Mouse (Mus musculus): Measurements from ENCODE around the gene Nf2. TPM values are rescaled to one million over a fixed set of nuclear protein-coding genes. Genes with fewer than 3 reads are reported as not detected.
A peak's percentile ranks its signal among the peaks of the same experiment; 100 is the strongest.
"Not testable (repeated sequence)": the region's sequence is repeated elsewhere in the genome, so short reads cannot be mapped to it uniquely, and the experiment has no call there.

Gene Nf2
- polyA plus RNA-seq, 1 experiment from 2014 or later: 70.2 TPM

GRCm38 (mm10) chr11:4804921-4805562 lies 44.3 kb downstream of the Nf2 start:
- Histone ChIP-seq H3K4me3 (no peak overlapping the region), H3K36me3 (peaks cover 10% of the 10 kb centered on the region; the same call in 1 of the 2 replicates), H3K9me3 (no peaks in the 10 kb centered on the region), H3K4me2 (no peak overlapping the region), H3K27ac (replicated peaks) (no peak overlapping the region), H3K4me1 (replicated peaks) (peaks cover 27% of the 10 kb centered on the region), H3K9ac (no peak overlapping the region), H3K27me3 (no peaks in the 10 kb centered on the region)
- 89% methylated on average over 6 of the region's 6 CpGs for WGBS
- ATAC-seq (ENCODE audit: low read depth): no peak

GRCm38 (mm10) chr11:4803951-4804350 lies 45.4 kb downstream of the Nf2 start:
- WGBS: 29% methylated on average over 7 of the region's 7 CpGs
- ATAC-seq (ENCODE audit: low read depth): no peak; the same call in 1 of the 2 replicates

GRCm38 (mm10) chr11:4803426-4803825 lies 45.9 kb downstream of the Nf2 start:
- H3K27ac ChIP-seq (replicated peaks): peak overlapping the region; percentile 53
- H3K36me3 ChIP-seq: peaks cover 19% of the 10 kb centered on the region; the same call in 1 of the 2 replicates
- no peaks in the 10 kb centered on the region for H3K9me3 ChIP-seq
- H3K4me3 ChIP-seq: no peak overlapping the region
- ATAC-seq (ENCODE audit: low read depth): no peak; the same call in 1 of the 2 replicates
- no peak overlapping the region for H3K4me2 ChIP-seq
- no peaks in the 10 kb centered on the region for H3K27me3 ChIP-seq
- no peak overlapping the region for H3K9ac ChIP-seq
- peaks cover 27% of the 10 kb centered on the region for H3K4me1 ChIP-seq (replicated peaks)
- 25% methylated on average over 7 of the region's 7 CpGs for WGBS

More at GRCm38 (mm10) chr11:4803951-4804350, 45.4 kb downstream of the Nf2 start:
- no peaks in the 10 kb centered on the region for H3K9me3 ChIP-seq
- H3K27ac ChIP-seq (replicated peaks): peak overlapping the region; percentile 53; the same call in 1 of the 2 replicates
- H3K9ac ChIP-seq: no peak overlapping the region
- H3K4me3 ChIP-seq: no peak overlapping the region
- peaks cover 16% of the 10 kb centered on the region; the same call in 1 of the 2 replicates for H3K36me3 ChIP-seq
- no peak overlapping the region for H3K4me2 ChIP-seq
- H3K27me3 ChIP-seq: no peaks in the 10 kb centered on the region
- peaks cover 27% of the 10 kb centered on the region for H3K4me1 ChIP-seq (replicated peaks)

GRCm38 (mm10) chr11:4803008-4803407 lies 46.3 kb downstream of the Nf2 start:
- Histone ChIP-seq H3K27ac (replicated peaks) (peak overlapping the region; percentile 53), H3K4me1 (replicated peaks) (peaks cover 27% of the 10 kb centered on the region)
- peak; percentile 89 for ATAC-seq (ENCODE audit: low read depth)

GRCm38 (mm10) chr11:4802401-4802800 lies 46.9 kb downstream of the Nf2 start:
- H3K4me1 ChIP-seq (replicated peaks): peaks cover 27% of the 10 kb centered on the region
- H3K9ac ChIP-seq; H3K27ac ChIP-seq (replicated peaks); H3K9me3 ChIP-seq; H3K4me3 ChIP-seq; H3K4me2 ChIP-seq; H3K27me3 ChIP-seq; ATAC-seq (ENCODE audit: low read depth): not testable (repeated sequence)
- peaks cover 27% of the 10 kb centered on the region; the same call in 1 of the 2 replicates for H3K36me3 ChIP-seq
- WGBS: 94% methylated on average over 2 of the region's 2 CpGs

More at GRCm38 (mm10) chr11:4803008-4803407, 46.3 kb downstream of the Nf2 start:
- peaks cover 21% of the 10 kb centered on the region; the same call in 1 of the 2 replicates for H3K36me3 ChIP-seq
- H3K4me3 ChIP-seq: no peak overlapping the region
- no peak overlapping the region for H3K4me2 ChIP-seq
- H3K9me3 ChIP-seq: no peaks in the 10 kb centered on the region
- H3K9ac ChIP-seq: no peak overlapping the region
- 27% methylated on average over 9 of the region's 9 CpGs for WGBS
- H3K27me3 ChIP-seq: no peaks in the 10 kb centered on the region

- H3K36me3 ChIP-seq: peaks cover 34% of the 10 kb centered on the region; the same call in 1 of the 2 replicates
- no peaks in the 10 kb centered on the region for H3K27me3 ChIP-seq
- no peak overlapping the region for H3K9ac ChIP-seq
- 55% methylated on average over 4 of the region's 4 CpGs for WGBS
- H3K4me2 ChIP-seq: no peak overlapping the region
- no peak overlapping the region for H3K4me3 ChIP-seq
- H3K27ac ChIP-seq (replicated peaks): no peak overlapping the region
- peaks cover 16% of the 10 kb centered on the region for H3K4me1 ChIP-seq (replicated peaks)
- H3K9me3 ChIP-seq: no peaks in the 10 kb centered on the region
- ATAC-seq (ENCODE audit: low read depth): no peak
Measured at GRCm38 (mm10) chr11:4800654-4801053, 48.7 kb downstream of the Nf2 start.

- Histone ChIP-seq H3K27ac (replicated peaks) (0 out of 2 replicates have a peak overlapping the region, but pooled peaks have one; percentile 14), H3K4me2 (no peak overlapping the region), H3K9ac (no peak overlapping the region), H3K4me3 (no peak overlapping the region), H3K9me3 (no peaks in the 10 kb centered on the region), H3K27me3 (no peaks in the 10 kb centered on the region), H3K36me3 (peaks cover 47% of the 10 kb centered on the region), H3K4me1 (replicated peaks) (peaks cover 17% of the 10 kb centered on the region)
- WGBS: 10% methylated on average over 3 of the region's 3 CpGs
- no peak for ATAC-seq (ENCODE audit: low read depth)
Measured at GRCm38 (mm10) chr11:4793006-4793405, 56.3 kb downstream of the Nf2 start.

GRCm38 (mm10) chr11:4791549-4791948 lies 57.8 kb downstream of the Nf2 start:
- Histone ChIP-seq H3K27me3 (no peaks in the 10 kb centered on the region), H3K9me3 (no peaks in the 10 kb centered on the region), H3K9ac (no peak overlapping the region), H3K4me1 (replicated peaks) (peaks cover 17% of the 10 kb centered on the region), H3K36me3 (peaks cover 48% of the 10 kb centered on the region), H3K27ac (replicated peaks) (no peak overlapping the region), H3K4me3 (no peak overlapping the region), H3K4me2 (no peak overlapping the region)
- WGBS: 40% methylated on average over 6 of the region's 6 CpGs
- no peak for ATAC-seq (ENCODE audit: low read depth)

GRCm38 (mm10) chr11:4789691-4790090 lies 59.6 kb downstream of the Nf2 start:
- no peak for ATAC-seq (ENCODE audit: low read depth)
- peaks cover 17% of the 10 kb centered on the region for H3K4me1 ChIP-seq (replicated peaks)
- no peak overlapping the region for H3K9ac ChIP-seq
- H3K36me3 ChIP-seq: peaks cover 67% of the 10 kb centered on the region
- WGBS: 90% methylated on average over 5 of the region's 5 CpGs
- no peaks in the 10 kb centered on the region for H3K9me3 ChIP-seq
- H3K4me2 ChIP-seq: no peak overlapping the region
- H3K27me3 ChIP-seq: no peaks in the 10 kb centered on the region
- no peak overlapping the region for H3K4me3 ChIP-seq
- H3K27ac ChIP-seq (replicated peaks): no peak overlapping the region

- H3K9ac ChIP-seq: no peak overlapping the region
- 94% methylated on average over 5 of the region's 5 CpGs for WGBS
- H3K27ac ChIP-seq (replicated peaks): no peak overlapping the region
- H3K27me3 ChIP-seq: no peaks in the 10 kb centered on the region
- H3K4me2 ChIP-seq: no peak overlapping the region
- peaks cover 94% of the 10 kb centered on the region for H3K36me3 ChIP-seq
- ATAC-seq (ENCODE audit: low read depth): no peak
- H3K9me3 ChIP-seq: no peaks in the 10 kb centered on the region
- no peaks in the 10 kb centered on the region for H3K4me1 ChIP-seq (replicated peaks)
- no peak overlapping the region for H3K4me3 ChIP-seq
Measured at GRCm38 (mm10) chr11:4784629-4785142, 64.7 kb downstream of the Nf2 start.

- no peaks in the 10 kb centered on the region for H3K4me1 ChIP-seq (replicated peaks)
Measured at GRCm38 (mm10) chr11:4783116-4783515, 66.2 kb downstream of the Nf2 start.

GRCm38 (mm10) chr11:4780927-4781326 lies 68.4 kb downstream of the Nf2 start:
- Histone ChIP-seq H3K4me3 (no peak overlapping the region), H3K4me1 (replicated peaks) (no peaks in the 10 kb centered on the region), H3K9me3 (no peaks in the 10 kb centered on the region), H3K27ac (replicated peaks) (no peak overlapping the region), H3K36me3 (peaks cover 76% of the 10 kb centered on the region), H3K4me2 (no peak overlapping the region), H3K27me3 (no peaks in the 10 kb centered on the region), H3K9ac (no peak overlapping the region)
- 84% methylated on average over 3 of the region's 3 CpGs for WGBS
- ATAC-seq (ENCODE audit: low read depth): no peak

More at GRCm38 (mm10) chr11:4783116-4783515, 66.2 kb downstream of the Nf2 start:
- Histone ChIP-seq H3K4me2 (no peak overlapping the region), H3K4me3 (no peak overlapping the region), H3K27me3 (no peaks in the 10 kb centered on the region), H3K9me3 (no peaks in the 10 kb centered on the region), H3K9ac (no peak overlapping the region), H3K36me3 (peaks cover 96% of the 10 kb centered on the region), H3K27ac (replicated peaks) (no peak overlapping the region)
- no peak for ATAC-seq (ENCODE audit: low read depth)
- 82% methylated on average over 3 of the region's 3 CpGs for WGBS

All from neural tube, embryonic 13.5 days (tissue).